Mouse (Mus musculus) hindbrain, embryonic 15.5 days (tissue): ENCODE measurements at regions not wholly inside any gene's neighbourhood (a gene's known extent, or its start where the extent isn't known, plus 50 kb on each side); places are given as distances from the start of the nearest gene placed in this dataset.
A peak's percentile ranks its signal among the peaks of the same experiment; 100 is the strongest.

ENCODE experiments used
- ATAC-seq: fragments of 200-750 bp; cut with Nextera tagmentation; 2 replicates; pipeline ENCODE4 v1.8.0; 2017; ENCODE audit warnings: low read depth, moderate number of reproducible peaks, moderate TSS enrichment; ENCODE audit not compliant: low FRiP score
- H3K27ac ChIP-seq: fragments of 300-500 bp; sonication (generic); replicated peaks from 2 replicates; pipeline ENCODE4 v1.5.1; 2015; ENCODE audit warnings: mild to moderate bottlenecking, inconsistent platforms
- H3K27me3 ChIP-seq: fragments of 300-500 bp; sonication (generic); 2 replicates; pipeline ENCODE4 v1.6.1; 2015; ENCODE audit warnings: control low read depth, inconsistent platforms
- H3K36me3 ChIP-seq: fragments of 300-500 bp; sonication (generic); 2 replicates; pipeline ENCODE4 v1.6.1; 2015; ENCODE audit warnings: control low read depth, inconsistent platforms
- H3K4me1 ChIP-seq: fragments of 300-500 bp; sonication (generic); replicated peaks from 2 replicates; pipeline ENCODE4 v1.6.1; 2015; ENCODE audit warnings: control low read depth, inconsistent platforms
- H3K4me2 ChIP-seq: fragments of 300-500 bp; sonication (generic); 2 replicates; pipeline ENCODE4 v1.6.1; 2015; ENCODE audit warnings: moderate library complexity, mild to moderate bottlenecking, inconsistent platforms
- H3K4me3 ChIP-seq: fragments of 300-500 bp; sonication (generic); 2 replicates; pipeline ENCODE4 v1.5.1; 2015; ENCODE audit warnings: mild to moderate bottlenecking, inconsistent platforms
- H3K9ac ChIP-seq: fragments of 300-500 bp; sonication (generic); 2 replicates; pipeline ENCODE4 v1.6.1; 2015; ENCODE audit warnings: inconsistent platforms
- H3K9me3 ChIP-seq: fragments of 300-500 bp; sonication (generic); 2 replicates; pipeline ENCODE4 v1.6.1; 2016; ENCODE audit warnings: control low read depth, inconsistent platforms
- WGBS: fragments of 180-500 bp; shearing (Covaris S2); methylation state at CpG from one replicate; pipeline ENCODE4 v1.1.7; 2015; 5-methylcytosine and 5-hydroxymethylcytosine counted together

DNA sequence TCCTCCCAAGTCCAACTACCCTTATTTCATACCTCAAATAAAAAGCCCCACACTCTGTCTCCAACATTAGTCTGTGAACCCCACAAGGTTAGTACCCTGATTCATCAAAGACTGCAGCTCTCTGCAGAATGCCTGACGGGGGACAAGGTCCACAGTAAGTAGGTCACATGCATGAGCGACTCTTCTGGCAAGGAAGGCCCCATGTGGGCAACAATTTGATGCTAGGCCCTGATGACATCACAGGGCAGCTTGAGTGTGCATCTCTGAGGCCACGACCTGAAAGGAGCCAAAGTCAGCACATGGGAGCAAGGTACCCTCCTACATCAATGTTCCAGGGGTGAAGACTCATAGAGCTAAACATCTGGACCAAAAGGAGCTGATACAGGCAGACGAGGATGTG, 248.0 kb downstream of the Ptpru start:
- Histone ChIP-seq H3K27ac (no peak overlapping the region), H3K27me3 (no peaks in the 10 kb centered on the region), H3K4me1 (no peaks in the 10 kb centered on the region), H3K9ac (no peak overlapping the region), H3K36me3 (no peaks in the 10 kb centered on the region), H3K4me3 (no peak overlapping the region), H3K4me2 (no peak overlapping the region), H3K9me3 (no peaks in the 10 kb centered on the region)
- WGBS, result 73% methylated on average over 4 of the region's 4 CpGs
- ATAC-seq, result no peak

DNA sequence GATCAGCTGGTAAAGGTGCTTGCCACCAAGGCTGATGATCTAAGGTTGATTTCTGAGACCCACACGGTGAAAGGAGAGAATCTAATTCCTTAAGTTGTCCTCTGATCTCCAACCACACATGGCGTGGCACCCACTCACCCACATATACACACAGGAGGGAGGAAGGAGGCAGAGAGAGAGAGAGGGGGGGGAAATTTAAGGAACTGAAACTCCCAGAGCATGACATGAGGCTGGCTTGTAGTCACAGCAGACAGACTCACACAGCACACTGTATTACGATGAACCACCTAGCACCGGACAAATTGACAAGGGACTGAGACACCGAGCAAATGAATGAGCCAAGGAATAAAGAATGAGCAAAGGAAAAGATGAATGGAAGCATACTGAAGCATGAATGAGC, 246.6 kb downstream of the Ptpru start:
- Histone ChIP-seq H3K4me3 (no peak overlapping the region), H3K4me1 (no peaks in the 10 kb centered on the region), H3K27me3 (no peaks in the 10 kb centered on the region), H3K27ac (no peak overlapping the region), H3K9ac (no peak overlapping the region), H3K4me2 (no peak overlapping the region), H3K36me3 (no peaks in the 10 kb centered on the region), H3K9me3 (no peaks in the 10 kb centered on the region)
- ATAC-seq, result no peak
- 81% methylated on average over 5 of the region's 5 CpGs for WGBS

DNA sequence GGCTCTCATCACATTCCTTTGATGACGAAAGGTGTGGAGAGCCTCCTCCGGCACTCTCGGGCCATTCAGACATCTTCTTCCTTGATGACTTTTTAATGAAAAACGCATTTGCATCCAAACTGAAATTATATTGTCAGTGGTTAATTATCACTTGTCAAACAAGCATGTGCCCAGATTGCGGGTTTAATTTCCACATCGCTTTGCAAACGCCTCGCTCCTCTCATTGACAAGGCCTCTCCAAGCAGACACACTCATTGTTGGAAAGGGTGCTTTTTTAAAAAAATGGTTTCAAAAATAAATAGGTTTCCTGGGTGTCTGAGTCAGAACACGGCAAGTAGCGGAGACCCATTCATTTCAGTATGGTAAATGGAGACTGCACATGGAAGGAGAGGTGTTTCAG, 240.1 kb downstream of the Ptpru start:
- ATAC-seq, result no peak
- Histone ChIP-seq H3K4me1 (no peaks in the 10 kb centered on the region), H3K9me3 (no peaks in the 10 kb centered on the region), H3K4me3 (no peak overlapping the region), H3K27me3 (no peaks in the 10 kb centered on the region), H3K27ac (no peak overlapping the region), H3K9ac (no peak overlapping the region), H3K36me3 (no peaks in the 10 kb centered on the region), H3K4me2 (no peak overlapping the region)
- 86% methylated on average over 10 of the region's 10 CpGs for WGBS

DNA sequence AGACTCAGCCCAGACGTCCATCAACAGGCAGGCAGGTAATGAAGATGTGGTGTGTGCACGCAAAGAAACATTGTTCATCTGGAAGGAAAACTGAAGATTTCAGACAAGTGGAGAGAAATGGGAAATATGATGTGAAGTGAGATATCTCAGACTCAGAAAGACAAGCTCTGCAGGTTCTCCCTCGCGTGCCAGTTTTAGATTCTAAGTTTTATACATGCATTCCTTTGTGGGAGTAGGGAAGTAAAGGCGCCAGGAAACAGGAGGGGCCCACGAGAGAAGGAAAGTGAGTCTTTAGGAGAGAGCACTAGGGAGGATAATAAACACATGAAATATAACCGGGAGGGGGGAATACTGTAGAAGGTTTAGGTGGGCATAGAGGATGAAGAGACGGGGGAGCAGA, 223.7 kb downstream of the Ptpru start:
- Histone ChIP-seq H3K27me3 (no peaks in the 10 kb centered on the region), H3K36me3 (no peaks in the 10 kb centered on the region), H3K4me1 (no peaks in the 10 kb centered on the region), H3K27ac (no peak overlapping the region), H3K9ac (no peak overlapping the region), H3K4me2 (no peak overlapping the region), H3K9me3 (no peaks in the 10 kb centered on the region), H3K4me3 (no peak overlapping the region)
- ATAC-seq, result no peak
- 80% methylated on average over 8 of the region's 8 CpGs for WGBS

DNA sequence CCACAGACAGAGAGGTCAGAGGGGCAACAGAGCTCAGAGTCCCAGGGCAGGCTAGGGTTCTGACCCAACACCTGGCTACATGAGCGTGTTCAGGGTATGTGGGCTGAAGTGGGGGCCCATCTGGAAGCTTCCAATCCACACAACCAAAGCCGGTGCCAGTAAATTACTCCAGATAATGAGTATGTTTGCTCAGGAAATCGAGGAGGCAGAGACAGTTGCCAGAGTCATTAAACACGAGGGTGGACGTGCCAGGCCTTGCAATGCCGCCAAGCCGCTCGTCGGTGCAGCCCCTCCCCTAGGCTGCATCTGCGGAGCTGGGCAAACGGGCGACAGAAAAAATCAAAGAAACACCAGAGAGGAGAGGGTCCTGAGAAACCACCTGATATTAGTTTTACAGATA, 222.5 kb downstream of the Ptpru start:
- 68% methylated on average over 12 of the region's 12 CpGs for WGBS

DNA sequence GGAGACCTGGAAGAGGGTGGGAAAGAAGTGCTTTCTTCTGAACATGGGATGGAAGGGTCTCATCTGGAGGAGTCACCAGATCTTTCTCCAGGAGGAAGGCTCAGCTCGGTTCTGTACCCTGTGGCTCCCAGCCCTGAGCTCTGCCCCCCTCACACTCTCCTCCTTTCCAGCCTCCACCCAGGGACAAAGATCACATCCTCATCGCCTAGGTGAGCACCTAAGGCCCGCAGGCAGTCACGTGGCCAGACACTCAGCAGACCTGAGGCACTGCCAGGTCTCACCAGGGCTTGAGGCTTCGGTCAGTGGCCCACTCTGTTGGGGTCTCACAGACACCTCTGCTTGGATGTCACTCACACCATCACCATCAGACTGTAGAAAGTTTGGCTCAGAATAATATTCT, 200.0 kb downstream of the Ptpru start:
- no peak overlapping the region for H3K4me3 ChIP-seq
- no peak overlapping the region for H3K4me2 ChIP-seq
- ATAC-seq, result no peak
- H3K27ac ChIP-seq, result no peak overlapping the region
- H3K9me3 ChIP-seq, result no peaks in the 10 kb centered on the region
- no peaks in the 10 kb centered on the region for H3K36me3 ChIP-seq
- 80% methylated on average over 5 of the region's 5 CpGs for WGBS
- H3K27me3 ChIP-seq, result no peaks in the 10 kb centered on the region
- H3K4me1 ChIP-seq, result peaks cover 12% of the 10 kb centered on the region; the same call in 1 of the 2 replicates
- H3K9ac ChIP-seq, result no peak overlapping the region

More for the DNA sequence above, 222.5 kb downstream of the Ptpru start:
- Histone ChIP-seq H3K4me1 (no peaks in the 10 kb centered on the region), H3K4me3 (no peak overlapping the region), H3K9me3 (no peaks in the 10 kb centered on the region), H3K4me2 (no peak overlapping the region), H3K9ac (no peak overlapping the region), H3K36me3 (no peaks in the 10 kb centered on the region), H3K27me3 (no peaks in the 10 kb centered on the region), H3K27ac (no peak overlapping the region)
- peak; percentile 54; the same call in 1 of the 2 replicates for ATAC-seq

DNA sequence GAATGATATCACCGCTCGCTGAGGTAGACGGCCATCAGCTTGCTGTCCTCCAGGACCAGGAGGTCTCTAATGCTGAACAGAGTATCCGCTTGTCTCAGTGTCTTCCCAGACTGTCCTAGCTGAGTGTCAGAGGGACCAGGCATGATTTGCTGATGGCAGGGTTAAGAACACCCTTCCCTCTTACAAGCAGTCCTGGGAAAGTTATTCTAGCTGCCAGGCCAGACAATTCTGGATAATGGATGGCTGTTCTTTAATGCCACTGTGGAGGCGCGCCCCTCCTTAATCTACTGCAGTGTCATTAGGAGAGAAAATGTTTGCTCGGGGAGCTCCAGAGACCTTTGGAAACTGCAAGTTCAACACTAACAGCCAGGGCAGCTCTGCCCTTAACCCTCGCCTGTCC, 182.1 kb downstream of the Ptpru start:
- H3K36me3 ChIP-seq, result no peaks in the 10 kb centered on the region
- no peak for ATAC-seq
- WGBS, result 44% methylated on average over 8 of the region's 8 CpGs
- H3K27me3 ChIP-seq, result no peaks in the 10 kb centered on the region
- H3K9ac ChIP-seq, result no peak overlapping the region
- H3K4me1 ChIP-seq, result peaks cover 7% of the 10 kb centered on the region
- H3K4me3 ChIP-seq, result no peak overlapping the region
- H3K4me2 ChIP-seq, result no peak overlapping the region
- no peaks in the 10 kb centered on the region for H3K9me3 ChIP-seq
- no peak overlapping the region for H3K27ac ChIP-seq

DNA sequence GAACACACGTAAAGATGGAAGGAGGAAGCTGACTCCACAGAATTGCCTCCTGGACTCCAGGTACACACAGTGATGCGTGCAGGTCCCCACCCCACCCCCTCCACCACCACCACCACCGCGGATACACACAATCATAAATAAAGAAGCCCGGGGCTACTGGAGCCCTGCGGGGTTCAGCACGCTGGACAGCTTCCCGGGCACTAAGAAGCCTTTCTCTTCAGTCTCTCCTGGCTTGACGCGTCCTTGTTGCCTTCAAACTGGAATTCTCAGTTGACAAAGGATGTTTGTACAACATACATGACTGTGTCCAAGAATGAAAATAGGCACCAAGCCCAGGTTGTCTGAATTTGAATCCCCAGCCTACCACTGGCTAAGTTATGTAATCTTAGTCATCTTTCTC, 180.2 kb downstream of the Ptpru start:
- Histone ChIP-seq H3K36me3 (no peaks in the 10 kb centered on the region), H3K27ac (no peak overlapping the region), H3K4me1 (peaks cover 7% of the 10 kb centered on the region), H3K27me3 (no peaks in the 10 kb centered on the region), H3K4me3 (no peak overlapping the region), H3K9ac (no peak overlapping the region), H3K9me3 (no peaks in the 10 kb centered on the region), H3K4me2 (no peak overlapping the region)
- ATAC-seq, result no peak
- 24% methylated on average over 10 of the region's 10 CpGs for WGBS

DNA sequence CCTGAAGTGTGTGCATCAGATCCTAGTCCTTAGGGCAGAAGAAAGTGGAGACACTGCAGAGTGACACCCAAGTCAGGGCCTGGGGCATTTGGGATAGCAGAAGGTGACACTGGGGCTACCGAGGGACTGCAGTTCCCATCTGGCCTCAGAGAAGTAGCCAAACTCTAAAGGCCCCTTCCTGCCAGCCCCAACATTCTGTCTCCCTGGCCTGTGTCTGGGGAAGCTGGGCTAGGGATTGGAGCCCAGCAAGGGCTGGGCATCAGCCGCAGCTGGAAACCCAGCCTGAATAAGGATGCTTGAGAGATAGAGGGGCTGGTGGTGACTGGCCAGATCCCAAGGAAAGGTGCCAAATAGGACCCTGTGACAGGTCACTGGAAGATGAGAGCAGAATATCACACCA, 177.2 kb downstream of the Ptpru start:
- ATAC-seq, result no peak
- 88% methylated on average over 2 of the region's 2 CpGs for WGBS
- H3K4me1 ChIP-seq, result peaks cover 5% of the 10 kb centered on the region
- H3K9me3 ChIP-seq, result no peaks in the 10 kb centered on the region
- no peak overlapping the region for H3K27ac ChIP-seq
- no peaks in the 10 kb centered on the region for H3K27me3 ChIP-seq
- no peaks in the 10 kb centered on the region for H3K36me3 ChIP-seq
- H3K4me2 ChIP-seq, result no peak overlapping the region
- H3K9ac ChIP-seq, result no peak overlapping the region
- H3K4me3 ChIP-seq, result no peak overlapping the region

DNA sequence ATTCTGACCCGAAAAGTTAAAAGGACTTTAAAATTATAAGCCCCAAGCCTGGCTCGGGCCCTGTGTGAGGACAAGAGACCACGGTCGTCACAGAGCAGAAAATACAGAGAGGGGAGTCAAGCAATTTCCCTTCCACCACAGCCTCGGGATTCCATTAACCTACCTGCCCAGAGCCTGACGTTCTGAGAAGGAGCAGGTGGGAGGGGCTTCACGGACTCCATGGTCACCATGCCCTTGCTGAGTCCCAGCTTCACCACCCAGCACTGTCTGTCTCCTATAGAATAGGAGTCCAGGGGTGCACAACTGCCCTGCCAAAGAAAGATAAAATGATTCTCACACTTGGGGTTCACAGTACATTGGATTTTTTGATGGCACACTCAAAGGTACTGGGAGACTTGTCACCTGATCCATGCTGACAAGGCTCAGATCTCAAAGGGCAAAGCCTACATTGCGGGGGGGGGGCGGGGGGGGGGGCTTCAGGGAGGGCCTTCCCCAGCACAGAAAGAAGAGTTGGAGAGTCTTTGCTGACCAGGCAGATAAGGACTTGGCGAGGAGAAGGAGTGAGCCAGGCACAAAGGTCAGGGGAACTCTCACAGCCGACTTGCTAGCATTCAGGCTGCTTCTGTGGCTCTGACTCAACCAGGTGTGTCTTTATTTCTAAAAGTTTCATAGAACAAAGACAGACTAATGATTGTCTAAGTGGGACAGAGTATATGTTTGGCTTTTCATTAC, 166.1 kb downstream of the Ptpru start:
- 66% methylated on average over 11 of the region's 11 CpGs for WGBS
- Histone ChIP-seq H3K36me3 (no peaks in the 10 kb centered on the region), H3K9me3 (no peaks in the 10 kb centered on the region), H3K4me2 (no peak overlapping the region), H3K9ac (no peak overlapping the region), H3K4me1 (no peaks in the 10 kb centered on the region), H3K27ac (no peak overlapping the region), H3K4me3 (no peak overlapping the region), H3K27me3 (no peaks in the 10 kb centered on the region)
- no peak for ATAC-seq

DNA sequence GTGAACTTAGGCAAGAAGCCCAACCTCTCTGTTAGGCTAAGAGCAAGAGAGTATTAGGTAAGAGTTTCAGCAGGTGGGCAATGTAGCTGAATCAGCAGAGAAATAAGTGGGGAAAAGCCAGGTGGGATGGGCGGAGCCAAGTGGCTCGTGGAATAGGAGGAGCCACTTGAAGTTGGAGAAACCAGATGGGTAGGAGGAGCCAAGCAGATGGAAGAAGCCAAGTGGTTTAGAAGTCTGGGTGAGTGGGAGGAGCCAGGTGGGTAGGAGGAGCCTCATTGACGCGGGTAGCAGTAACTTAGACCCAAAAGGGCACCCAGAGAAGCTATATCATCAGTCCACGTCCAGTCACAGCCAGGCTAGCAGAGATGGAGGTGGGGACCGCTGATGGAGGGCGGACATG, 160.1 kb downstream of the Ptpru start:
- no peaks in the 10 kb centered on the region for H3K27me3 ChIP-seq
- 82% methylated on average over 7 of the region's 7 CpGs for WGBS

DNA sequence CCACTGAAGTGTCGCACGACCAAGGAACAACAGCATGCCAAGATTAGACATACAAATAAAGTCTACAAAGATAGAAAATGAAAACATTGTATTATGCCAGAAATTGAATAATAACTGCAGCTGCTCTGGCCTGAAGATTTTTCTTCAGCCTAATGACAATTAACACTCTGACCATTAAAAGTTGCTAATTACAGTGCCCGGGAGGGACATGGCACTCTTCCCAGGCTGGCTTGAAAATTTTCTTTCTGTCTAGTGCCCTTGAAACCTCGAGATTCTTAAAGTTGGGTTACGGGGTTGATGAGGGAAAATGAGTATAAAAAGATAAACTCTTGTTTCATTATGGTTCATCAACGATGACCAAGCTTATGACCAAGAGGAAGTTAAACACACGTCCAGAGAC, 154.9 kb downstream of the Ptpru start:
- H3K27ac ChIP-seq, result no peak overlapping the region
- H3K36me3 ChIP-seq, result no peaks in the 10 kb centered on the region
- H3K4me3 ChIP-seq, result no peak overlapping the region
- H3K9ac ChIP-seq, result no peak overlapping the region
- no peak overlapping the region for H3K4me2 ChIP-seq
- no peaks in the 10 kb centered on the region for H3K9me3 ChIP-seq
- no peaks in the 10 kb centered on the region for H3K4me1 ChIP-seq
- no peak for ATAC-seq
- WGBS, result 69% methylated on average over 7 of the region's 7 CpGs
- H3K27me3 ChIP-seq, result no peaks in the 10 kb centered on the region

More for the DNA sequence above, 160.1 kb downstream of the Ptpru start:
- Histone ChIP-seq H3K36me3 (no peaks in the 10 kb centered on the region), H3K9ac (no peak overlapping the region), H3K27ac (no peak overlapping the region), H3K4me2 (no peak overlapping the region), H3K9me3 (no peaks in the 10 kb centered on the region), H3K4me3 (no peak overlapping the region), H3K4me1 (no peaks in the 10 kb centered on the region)
- ATAC-seq, result no peak

DNA sequence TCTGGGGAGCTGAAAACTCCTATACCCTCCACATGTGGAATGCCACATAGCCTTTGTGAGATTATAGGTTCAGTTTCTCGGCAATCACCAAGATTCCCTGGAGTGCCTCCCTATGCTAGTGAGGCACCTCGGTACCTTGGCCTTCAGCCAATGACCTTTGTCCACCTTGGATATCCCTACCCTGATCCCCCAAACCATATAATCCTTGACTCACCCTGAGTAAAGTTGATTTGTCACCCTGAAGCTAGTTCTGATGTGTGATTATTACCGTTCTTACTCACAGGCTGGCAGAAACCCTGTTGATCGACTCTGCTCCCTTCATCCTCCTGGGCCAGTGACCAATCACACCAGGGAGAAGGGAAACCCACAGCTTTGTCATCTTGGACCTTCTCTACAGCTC, 152.5 kb downstream of the Ptpru start:
- H3K9ac ChIP-seq, result no peak overlapping the region
- no peak overlapping the region for H3K4me2 ChIP-seq
- no peaks in the 10 kb centered on the region for H3K4me1 ChIP-seq
- ATAC-seq, result no peak
- no peaks in the 10 kb centered on the region for H3K36me3 ChIP-seq
- no peak overlapping the region for H3K27ac ChIP-seq
- no peaks in the 10 kb centered on the region for H3K9me3 ChIP-seq
- H3K4me3 ChIP-seq, result no peak overlapping the region
- no peaks in the 10 kb centered on the region for H3K27me3 ChIP-seq
- WGBS, result 95% methylated on average over 4 of the region's 4 CpGs
